Mouse (Mus musculus): ENCODE data around the gene Acoxl. TPM values are rescaled to one million over a fixed set of nuclear protein-coding genes. Genes with fewer than 3 reads are reported as not detected.

Acoxl gene
- polyA plus RNA-seq, 2 experiments from 2014 or later = 0.41 TPM; not detected in 1

GRCm38 (mm10) chr2:127960579-127960978 lies 121.9 kb downstream of the Acoxl start:
- ATAC-seq = no peak

DNA sequence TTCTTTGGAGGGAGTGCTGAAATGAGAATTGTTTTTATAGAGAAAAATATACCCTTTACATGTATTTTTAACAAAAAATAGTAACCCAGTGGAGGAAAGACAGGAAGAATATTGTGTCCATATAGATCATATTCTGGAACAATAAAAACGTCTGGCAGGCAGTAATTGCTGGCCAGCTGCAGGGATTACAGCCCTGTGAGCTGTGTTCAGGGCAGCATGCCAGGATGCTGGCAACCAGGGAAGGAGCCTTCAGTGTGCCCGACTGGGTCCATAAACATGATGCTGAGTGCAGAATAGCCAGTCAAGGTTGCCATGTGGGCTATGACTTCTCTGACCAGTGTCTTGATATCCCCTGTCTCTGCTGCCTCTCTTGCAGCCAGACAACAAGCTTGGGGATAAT lies 122.5 kb downstream of the Acoxl start:
- ATAC-seq = no peak

GRCm38 (mm10) chr2:127961802-127962433 lies 123.2 kb downstream of the Acoxl start:
- no peak for ATAC-seq

- ATAC-seq = no peak
These were observed 130.3 kb downstream of the Acoxl start for GRCm38 (mm10) chr2:127968944-127969343.

DNA sequence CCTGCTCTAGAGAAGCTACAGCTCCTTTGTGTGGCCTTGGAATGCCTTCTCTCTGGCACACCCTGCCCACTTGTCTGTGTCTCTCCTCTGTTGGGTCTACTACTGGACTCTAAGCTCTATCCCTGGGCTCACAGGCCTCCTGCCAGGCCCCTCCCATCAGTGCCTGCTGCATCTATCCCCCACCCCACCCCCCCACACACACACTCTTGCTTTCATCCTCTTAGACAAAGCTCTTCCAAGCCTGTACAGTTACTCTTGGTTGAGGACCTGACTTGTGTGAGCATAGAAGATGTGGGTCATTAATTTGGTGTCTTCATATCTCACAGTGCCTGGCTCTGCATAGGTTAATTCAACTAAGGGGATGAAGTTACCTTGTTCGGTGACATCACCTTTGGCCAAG lies 137.6 kb downstream of the Acoxl start:
- no peak for ATAC-seq

DNA sequence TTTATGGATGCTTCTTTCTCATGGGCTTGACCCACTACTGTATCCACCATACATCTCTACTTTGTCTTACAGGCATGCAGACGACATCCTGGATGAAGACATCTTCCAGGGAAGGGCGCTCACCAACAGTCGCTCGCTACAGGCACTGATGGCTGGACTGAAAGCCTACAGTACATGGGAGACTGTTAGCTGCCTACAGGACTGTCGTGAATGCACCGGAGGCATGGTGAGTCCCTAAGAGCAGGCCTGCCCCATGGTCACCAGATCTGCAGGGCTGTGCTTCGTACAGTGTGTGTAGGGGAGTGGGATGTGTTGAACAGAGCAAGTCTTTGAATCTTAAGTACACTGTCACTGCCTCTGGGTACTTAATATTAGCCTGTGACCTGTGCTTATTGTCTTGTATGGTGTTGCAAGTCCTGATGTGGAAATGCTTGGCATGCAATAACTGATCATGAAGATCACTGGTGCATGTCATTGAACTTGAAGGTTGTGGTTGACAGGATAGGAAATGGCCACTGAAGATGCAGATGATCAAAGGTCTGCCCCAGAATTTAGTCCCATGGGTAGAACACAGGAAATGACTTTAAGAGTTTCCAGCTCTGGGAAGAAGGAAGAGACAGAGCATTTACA lies 140.0 kb downstream of the Acoxl start:
- ATAC-seq = no peak

GRCm38 (mm10) chr2:127982610-127983009 lies 143.9 kb downstream of the Acoxl start:
- no peak for ATAC-seq

DNA sequence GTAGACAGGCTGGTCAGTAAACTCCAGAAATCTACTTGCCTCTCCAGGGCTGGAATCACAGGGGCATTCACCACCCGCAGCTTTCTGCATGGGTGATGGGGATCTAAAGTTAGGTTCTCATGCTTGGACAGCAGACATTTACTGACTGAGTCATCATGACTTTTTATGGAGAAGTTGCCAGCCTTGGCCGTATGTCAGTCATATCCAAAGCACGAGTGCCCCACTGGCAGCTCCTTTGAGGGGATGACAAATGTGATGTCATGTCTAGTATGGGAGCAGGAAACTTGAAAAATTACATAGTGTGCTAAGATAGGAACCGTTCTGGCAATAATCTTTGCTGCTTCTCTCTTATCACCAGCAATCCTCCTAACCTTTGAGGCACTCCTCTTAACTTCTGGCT lies 144.6 kb downstream of the Acoxl start:
- ATAC-seq = no peak

- ATAC-seq = no peak
These were observed 145.3 kb downstream of the Acoxl start for GRCm38 (mm10) chr2:127983981-127984380.

DNA sequence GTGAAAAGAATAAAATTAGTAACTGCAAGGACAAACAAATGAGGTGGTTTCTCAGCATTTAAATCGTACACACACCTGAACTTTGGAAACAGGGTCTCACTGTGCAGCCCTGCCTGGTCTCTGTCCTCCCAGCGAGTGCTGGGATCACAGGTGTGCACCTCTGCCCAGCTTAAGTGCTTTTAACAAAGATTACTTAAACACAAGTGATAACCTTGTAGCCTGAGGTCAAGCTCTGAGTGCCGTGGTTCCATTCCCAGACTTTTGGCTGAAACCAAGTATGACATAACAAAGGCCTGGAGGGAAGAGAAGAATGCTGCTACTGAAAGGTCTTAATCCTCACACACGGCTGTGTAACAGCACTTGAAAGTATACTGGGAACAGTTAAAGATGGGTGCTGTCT lies 149.0 kb downstream of the Acoxl start:
- no peak for ATAC-seq

- ATAC-seq = no peak
These were observed 152.3 kb downstream of the Acoxl start for GRCm38 (mm10) chr2:127990856-127991479.

- ATAC-seq = no peak
These were observed 153.0 kb downstream of the Acoxl start for GRCm38 (mm10) chr2:127991656-127992055.

DNA sequence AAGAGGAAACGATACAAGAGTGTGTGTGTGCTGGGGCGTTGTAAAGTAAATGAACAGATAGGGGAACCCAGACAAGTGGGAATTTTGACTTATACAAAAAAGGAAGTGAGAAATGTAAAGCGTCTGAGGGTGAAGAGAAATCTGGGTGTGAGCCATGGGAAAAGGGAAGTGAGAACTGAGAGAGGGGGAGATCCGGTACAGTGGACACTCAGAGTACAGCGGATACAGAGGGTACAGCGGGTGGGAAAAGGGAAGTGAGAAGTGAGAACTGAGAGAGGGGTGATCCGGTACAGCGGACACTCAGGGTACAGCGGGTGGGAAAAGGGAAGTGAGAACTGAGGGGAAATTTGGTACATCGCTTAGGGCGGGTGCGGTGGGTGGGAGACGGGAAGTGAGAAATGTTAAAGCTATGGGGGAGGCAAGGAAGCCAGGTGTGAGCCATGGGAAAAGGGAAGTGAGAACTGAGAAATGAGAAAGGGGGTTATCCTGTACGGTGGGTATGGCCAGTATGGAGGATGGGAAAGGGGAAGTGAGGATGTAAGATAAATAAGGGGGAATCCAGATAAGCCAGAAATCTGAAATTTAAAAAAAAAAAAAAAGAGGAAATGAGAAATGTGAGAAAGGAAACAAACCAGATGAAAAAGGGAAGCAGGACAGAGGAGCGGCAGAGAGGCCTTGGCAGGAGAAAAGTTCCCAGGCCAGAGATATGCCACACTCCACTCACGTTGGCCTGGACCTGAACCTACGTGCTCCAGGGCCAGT lies 170.2 kb downstream of the Acoxl start:
- no peak for ATAC-seq

- ATAC-seq = no peak
These were observed 175.9 kb downstream of the Acoxl start for GRCm38 (mm10) chr2:128014613-128015012.

- no peak for ATAC-seq
These were observed 176.9 kb downstream of the Acoxl start for GRCm38 (mm10) chr2:128015602-128016001.

DNA sequence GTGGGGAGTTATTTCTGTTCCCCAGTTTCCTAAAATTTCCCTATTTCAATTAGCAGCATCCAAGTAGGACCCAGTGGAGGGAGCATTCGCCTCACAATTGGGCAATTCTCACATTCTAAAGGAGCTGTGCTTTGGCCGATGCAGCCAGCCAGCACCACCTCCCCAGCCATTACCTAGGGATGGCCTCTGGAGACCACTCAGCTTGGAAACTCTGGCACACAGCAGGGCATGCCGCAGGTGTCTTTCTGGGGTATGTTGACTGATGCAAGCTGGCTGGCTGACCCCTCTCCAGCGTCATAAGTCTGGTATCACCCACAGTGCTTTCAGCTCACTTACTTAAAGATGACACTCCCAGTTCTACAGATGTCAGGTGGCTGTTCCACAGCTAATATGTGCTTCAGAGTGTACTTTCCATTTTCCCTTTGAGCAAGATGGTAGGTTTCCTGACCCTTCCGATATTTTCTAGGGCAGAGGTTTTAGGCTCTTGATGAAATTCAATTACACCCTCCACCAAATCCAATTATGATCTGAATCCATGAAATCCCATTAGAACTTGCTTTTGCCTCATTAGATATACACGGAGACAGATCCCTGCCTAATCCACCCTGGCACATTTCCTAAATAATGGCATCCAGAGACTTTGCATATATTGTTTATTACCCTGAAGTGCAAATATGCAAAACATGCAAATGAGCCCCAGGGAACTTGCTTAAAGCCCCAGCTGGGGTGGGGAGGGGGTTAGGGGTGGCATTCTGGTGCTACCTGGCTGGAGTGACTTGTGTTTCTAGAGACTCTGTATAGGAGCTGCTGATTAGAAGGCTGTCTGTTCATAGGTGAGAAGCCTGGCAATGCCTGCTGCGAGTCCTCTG lies 181.6 kb downstream of the Acoxl start:
- ATAC-seq = no peak

GRCm38 (mm10) chr2:128020908-128021193 lies 182.2 kb downstream of the Acoxl start:
- ATAC-seq = no peak

DNA sequence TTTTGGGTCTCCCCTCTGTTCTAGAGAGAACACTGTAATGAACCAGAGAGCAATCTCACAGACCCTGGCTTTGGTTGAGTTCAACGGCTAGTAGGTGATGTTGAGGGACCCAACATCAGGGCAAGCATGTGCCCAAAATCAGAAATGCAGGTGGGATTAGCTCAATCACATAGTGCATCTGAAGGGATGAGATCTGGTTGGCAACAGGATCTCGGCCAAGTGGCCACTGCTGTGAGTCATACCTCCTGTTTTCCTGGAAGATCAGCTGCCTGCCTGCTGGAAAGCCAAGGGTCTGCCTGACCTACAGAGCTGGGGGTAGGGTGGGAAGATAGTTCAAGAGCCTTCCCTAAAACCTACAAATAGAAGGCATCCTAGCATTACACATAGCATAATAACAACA lies 185.2 kb downstream of the Acoxl start:
- ATAC-seq = no peak

- ATAC-seq = no peak
These were observed 189.0 kb downstream of the Acoxl start for GRCm38 (mm10) chr2:128027696-128028095.

DNA sequence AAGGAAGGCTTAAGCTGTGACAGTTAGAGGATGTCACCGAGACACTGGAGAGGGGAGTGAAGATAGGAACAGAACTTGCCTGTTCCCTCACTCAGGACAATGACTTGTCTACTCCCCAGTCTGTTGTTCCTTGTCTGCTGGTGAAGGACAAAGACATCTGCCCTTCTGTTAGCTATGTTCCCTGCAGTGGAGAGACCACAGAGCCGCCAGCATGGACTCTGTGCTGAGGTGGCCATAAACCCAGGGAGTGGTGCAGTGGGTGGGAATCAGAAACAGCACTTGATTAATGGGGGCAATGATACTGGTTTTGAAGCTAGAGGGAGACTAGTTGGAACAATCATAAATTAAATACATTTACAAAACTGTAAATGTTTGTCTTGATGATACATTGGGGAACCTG lies 191.3 kb downstream of the Acoxl start:
- ATAC-seq = no peak

GRCm38 (mm10) chr2:128032111-128032510 lies 193.4 kb downstream of the Acoxl start:
- no peak for ATAC-seq

GRCm38 (mm10) chr2:128033503-128033902 lies 194.8 kb downstream of the Acoxl start:
- ATAC-seq = no peak
